ENCODE assay signal across 8 mouse cellular contexts in the genomic region with DNA sequence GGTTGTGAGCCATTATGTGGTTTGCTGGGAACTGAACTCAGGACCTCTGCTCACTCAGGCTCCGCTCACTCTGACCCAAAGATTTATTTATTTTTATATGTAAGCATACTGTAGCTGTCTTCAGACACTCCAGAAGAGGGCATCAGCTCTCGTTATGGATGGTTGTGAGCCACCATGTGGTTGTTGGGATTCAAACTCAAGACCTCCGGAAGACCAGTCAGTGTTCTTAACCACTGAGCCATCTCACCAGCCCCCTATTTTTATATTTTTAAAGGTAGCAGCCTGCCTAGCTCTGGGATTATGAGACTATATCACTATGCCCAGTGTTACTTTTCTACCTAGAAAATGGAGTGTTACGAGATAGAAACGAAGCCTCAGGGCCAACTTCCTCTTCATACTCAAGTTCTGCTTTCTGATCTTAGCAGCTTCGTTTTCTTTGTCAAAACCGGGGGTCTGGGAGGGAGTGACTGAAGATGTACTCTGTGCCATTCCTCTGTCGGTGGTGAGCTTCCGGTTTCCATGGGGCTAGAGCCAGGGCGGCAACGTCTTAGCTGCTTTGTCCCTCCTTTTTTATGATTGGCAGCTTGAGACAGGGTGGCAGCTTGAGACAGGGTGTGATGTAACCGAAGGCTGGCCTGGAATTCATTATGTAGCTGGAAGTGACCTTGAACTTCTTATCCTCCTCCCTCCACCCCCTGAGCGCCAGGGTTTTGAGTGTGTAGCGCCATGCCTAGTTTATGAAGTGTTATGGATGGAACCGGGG. TPM values are rescaled to one million over a fixed set of nuclear protein-coding genes. Genes with fewer than 3 reads are reported as not detected.
DNase-seq lines count a peak whose midpoint lies in the region; ATAC-seq and TF ChIP-seq lines count a peak whose summit lies in the region.

No protein-coding gene starts in this region.

- H3K9ac ChIP-seq in liver, postnatal 0 days (replicated peaks): no peak overlapping the region
- H3K9ac ChIP-seq in kidney, embryonic 15.5 days: no peak overlapping the region

- H3K9me3 ChIP-seq in liver, postnatal 0 days (ENCODE audit: low read length): no peaks in the 10 kb centered on the region
- no peaks in the 10 kb centered on the region for H3K9me3 ChIP-seq in kidney, embryonic 15.5 days (replicated peaks)

- no peak overlapping the region for H3K4me3 ChIP-seq in liver, postnatal 0 days (ENCODE audit: low read depth, low read length)
- H3K4me3 ChIP-seq in kidney, embryonic 15.5 days (replicated peaks): no peak overlapping the region

- H3K27ac ChIP-seq in liver, postnatal 0 days (ENCODE audit: low read depth): peak overlapping the region; percentile 62
- H3K27ac ChIP-seq in kidney, embryonic 15.5 days: no peak overlapping the region

- peak; percentile 78 for ATAC-seq in liver, postnatal 0 days
- ATAC-seq in kidney, embryonic 15.5 days (replicated peaks; ENCODE audit: low FRiP score): no peak

- peak; percentile 29 for TF ChIP-seq CTCF in liver, postnatal 0 days (IDR thresholded peaks at IDR 0.05; ENCODE audit: low read depth)

- peak overlapping the region; percentile 40; the same call in 1 of the 2 replicates for H3K4me2 ChIP-seq in liver, postnatal 0 days (ENCODE audit: low read depth, low read length)
- H3K4me2 ChIP-seq in kidney, embryonic 15.5 days: no peak overlapping the region

- no peaks in the 10 kb centered on the region for H3K36me3 ChIP-seq in liver, postnatal 0 days (replicated peaks; ENCODE audit: insufficient read depth, low read length)
- H3K36me3 ChIP-seq in kidney, embryonic 15.5 days: no peaks in the 10 kb centered on the region

- H3K27me3 ChIP-seq in liver, postnatal 0 days (ENCODE audit: insufficient read depth, low read length): no peaks in the 10 kb centered on the region
- H3K27me3 ChIP-seq in kidney, embryonic 15.5 days: no peaks in the 10 kb centered on the region

- peak; percentile 24 for DNase-seq in kidney, adult 11 months
- no peak for DNase-seq in kidney, adult 8-10 months
- peak; percentile 62 to 74 for DNase-seq in adrenal gland, postnatal 36 days
- peak; percentile 53 for DNase-seq in liver, postnatal 0 days
- peak; percentile 61 to 73 for DNase-seq in spleen, postnatal 4 days (ENCODE audit: low spot score in 2 of 2)
- DNase-seq in left cerebral cortex, adult 9 months (ENCODE audit: low spot score in 2 of 2): no peak
- DNase-seq in right cerebral cortex, adult 2 months (ENCODE audit: low spot score in 2 of 2): no peak

- peak; percentile 15; the same call in 1 of the 2 replicates for TF ChIP-seq EP300 in liver, postnatal 0 days (IDR thresholded peaks at IDR 0.05; ENCODE audit: low read depth)

- peaks cover 5% of the 10 kb centered on the region; the same call in 1 of the 2 replicates for H3K4me1 ChIP-seq in liver, postnatal 0 days (ENCODE audit: insufficient read depth)
- H3K4me1 ChIP-seq in kidney, embryonic 15.5 days: peaks cover 13% of the 10 kb centered on the region

- 33% methylated on average over 15 of the region's 15 CpGs for WGBS in liver, postnatal 0 days (ENCODE audit: insufficient replicate concordance)
- 79% methylated on average over 15 of the region's 15 CpGs for WGBS in kidney, embryonic 15.5 days

RNA-seq across cellular contexts. Expression of a gene that starts 23.5 kb away (rescaled TPM):
- total RNA-seq in adrenal gland, postnatal 36 days (2021): 100 to 1,000 TPM; 379 to 391 TPM
- 136 and 143 TPM in 2 replicates for polyA plus RNA-seq in liver, postnatal 0 days (2015; fragmentation: Nextera tagmentation; extraction: Ambion mirVana)
- 392 and 395 TPM in 2 replicates for polyA plus RNA-seq in kidney, embryonic 15.5 days (2015; fragmentation: Nextera tagmentation; extraction: Ambion mirVana)

RNA-seq across cellular contexts. Expression of a gene that starts 38.3 kb away (rescaled TPM):
- total RNA-seq in adrenal gland, postnatal 36 days (2021): 100 to 1,000 TPM; 407 to 417 TPM
- 384 and 387 TPM in 2 replicates for polyA plus RNA-seq in liver, postnatal 0 days (2015; fragmentation: Nextera tagmentation; extraction: Ambion mirVana)
- polyA plus RNA-seq in kidney, embryonic 15.5 days (2015; fragmentation: Nextera tagmentation; extraction: Ambion mirVana): 522 and 595 TPM in 2 replicates

Comparison
In these comparisons a context has a peak if more than half of its experiments do, and no peak if none do; other contexts are left out.
1. DNase-seq: peak in kidney, adult 11 months (single experiment), adrenal gland, postnatal 36 days (2 of 2), liver, postnatal 0 days (single experiment) and spleen, postnatal 4 days (2 of 2); none in kidney, adult 8-10 months (0 of 2), left cerebral cortex, adult 9 months (0 of 2) and right cerebral cortex, adult 2 months (0 of 2).